Mouse (Mus musculus): ENCODE data around the gene Clasrp. TPM values are rescaled to one million over a fixed set of nuclear protein-coding genes. Genes with fewer than 3 reads are reported as not detected.
A peak's percentile ranks its signal among the peaks of the same experiment; 100 is the strongest.

Gene Clasrp
- polyA plus RNA-seq (2015; fragmentation: Nextera tagmentation; extraction: Ambion mirVana) = 51.0 and 61.5 TPM in 2 replicates

DNA sequence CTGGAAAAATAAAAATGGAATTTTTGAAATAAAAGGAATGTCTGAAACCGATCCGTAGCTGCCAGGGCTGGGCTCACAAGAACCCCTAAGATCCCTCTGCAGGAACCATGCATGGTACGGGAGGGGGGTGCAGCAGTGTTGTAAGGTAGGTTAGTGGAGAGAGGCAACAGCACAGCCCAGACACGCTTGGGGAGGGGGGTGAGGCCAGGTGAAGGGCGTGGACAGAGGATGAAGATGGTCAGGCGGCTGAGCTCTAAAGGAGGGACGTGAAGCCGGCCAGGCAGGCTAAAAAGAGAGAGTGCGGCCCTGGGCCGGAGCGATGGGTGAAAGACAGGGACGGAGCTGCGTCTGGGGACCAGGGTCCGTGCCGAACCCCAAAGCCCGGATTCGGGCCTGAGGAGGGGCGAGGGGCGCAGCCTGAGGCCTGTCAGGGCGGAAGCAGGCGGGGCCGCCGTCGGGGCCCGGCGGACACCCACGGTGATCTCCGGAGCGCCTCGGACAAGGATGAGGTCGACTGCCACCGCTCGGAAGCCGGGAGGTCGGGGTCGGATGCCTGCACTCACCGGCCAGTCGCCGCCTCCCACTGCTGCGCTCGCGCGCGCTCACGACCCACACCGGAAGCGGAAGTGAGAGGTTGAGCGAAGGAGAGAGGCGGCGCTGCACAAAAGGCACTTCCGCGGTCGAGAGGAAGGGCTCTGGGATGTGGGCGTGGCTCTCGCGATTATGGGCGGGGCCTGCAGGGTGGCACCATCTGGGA lies at the start of gene Clasrp:
TSS of gene Clasrp (minus strand) at position 638 of the 757 bp plus-strand sequence.
- H3K9ac ChIP-seq (replicated peaks) = peak within 1 kb of the TSS; percentile 99
- 1% methylated on average over 57 of the region's 57 CpGs for WGBS

DNA sequence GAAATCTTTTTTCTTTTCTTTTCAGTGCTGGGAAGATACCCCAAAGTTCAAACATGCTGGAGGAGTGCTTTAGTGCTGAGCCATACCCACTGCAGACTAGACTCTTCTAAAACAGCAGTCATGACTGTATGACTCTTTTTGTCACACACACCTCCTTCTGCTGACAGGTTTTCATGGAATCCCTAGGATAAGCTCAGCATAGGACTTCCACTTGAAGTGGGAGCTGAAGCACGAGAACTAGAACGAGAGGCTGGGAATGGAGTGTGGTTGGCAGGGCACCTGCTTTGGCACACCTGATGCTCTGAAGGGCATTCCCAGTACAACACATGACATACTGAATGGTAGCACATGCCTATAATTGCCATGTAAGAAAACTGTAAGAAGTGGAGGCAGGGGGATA lies 48.3 kb upstream of the Clasrp start:
- H3K27ac ChIP-seq (replicated peaks) = no peak overlapping the region
- 94% methylated on average over 2 of the region's 2 CpGs for WGBS
- no peaks in the 10 kb centered on the region for H3K9me3 ChIP-seq (replicated peaks)
- ATAC-seq (ENCODE audit: low FRiP score) = no peak
- no peaks in the 10 kb centered on the region for H3K27me3 ChIP-seq (replicated peaks)
- H3K4me1 ChIP-seq = no peaks in the 10 kb centered on the region
- no peak overlapping the region for H3K9ac ChIP-seq (replicated peaks)
- H3K4me3 ChIP-seq (replicated peaks) = no peak overlapping the region
- H3K36me3 ChIP-seq = peaks cover 60% of the 10 kb centered on the region
- no peak overlapping the region for H3K4me2 ChIP-seq

More for the DNA sequence above, at the start of gene Clasrp:
- no peaks in the 10 kb centered on the region for H3K9me3 ChIP-seq (replicated peaks)
- peaks cover 45% of the 10 kb centered on the region for H3K4me1 ChIP-seq
- peak; percentile 94 for ATAC-seq (ENCODE audit: low FRiP score)
- H3K27ac ChIP-seq (replicated peaks) = peak within 1 kb of the TSS; percentile 86
- H3K4me2 ChIP-seq = peak within 1 kb of the TSS; percentile 92
- H3K36me3 ChIP-seq = peaks cover 22% of the 10 kb centered on the region
- peak within 1 kb of the TSS; percentile 100 for H3K4me3 ChIP-seq (replicated peaks)
- H3K27me3 ChIP-seq (replicated peaks) = no peaks in the 10 kb centered on the region

DNA sequence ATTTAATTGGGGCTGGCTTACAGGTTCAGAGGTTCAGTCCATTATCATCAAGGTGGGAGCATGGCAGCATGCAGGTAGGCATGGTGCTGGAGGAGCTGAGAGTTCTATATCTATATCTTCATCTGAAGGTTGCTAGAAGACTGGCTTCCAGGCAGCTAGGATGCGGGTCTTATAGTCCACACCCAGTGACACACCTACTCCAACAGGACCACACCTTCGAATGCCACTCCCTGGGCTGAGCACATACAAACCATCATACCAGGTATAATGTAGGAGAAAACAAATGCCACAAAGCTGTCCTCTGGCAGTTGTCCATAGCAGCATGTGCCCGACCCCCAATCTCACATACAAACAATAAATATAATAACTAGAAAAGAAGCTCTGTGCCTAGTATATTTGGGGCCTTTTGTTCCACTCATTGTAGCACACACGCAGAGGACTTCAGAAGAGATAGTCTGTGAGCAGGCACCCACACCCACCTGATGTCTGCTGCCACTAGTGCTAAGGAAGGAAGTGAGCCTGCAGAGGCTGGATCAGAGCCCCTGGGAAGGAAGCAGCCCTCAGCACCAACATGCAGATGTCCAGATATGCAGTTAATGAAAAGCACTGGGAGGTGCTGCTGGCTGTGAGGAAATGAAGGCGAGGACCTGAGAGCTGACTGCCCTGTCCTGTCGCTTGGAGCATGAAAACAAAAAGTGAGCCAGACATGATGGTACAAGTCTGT lies 46.9 kb upstream of the Clasrp start:
- no peak for ATAC-seq (ENCODE audit: low FRiP score)
- Histone ChIP-seq H3K4me1 (no peaks in the 10 kb centered on the region), H3K9ac (replicated peaks) (no peak overlapping the region), H3K4me2 (no peak overlapping the region), H3K4me3 (replicated peaks) (no peak overlapping the region), H3K27me3 (replicated peaks) (no peaks in the 10 kb centered on the region), H3K27ac (replicated peaks) (no peak overlapping the region), H3K36me3 (peaks cover 67% of the 10 kb centered on the region), H3K9me3 (replicated peaks) (no peaks in the 10 kb centered on the region)
- WGBS = 94% methylated on average over 6 of the region's 6 CpGs

DNA sequence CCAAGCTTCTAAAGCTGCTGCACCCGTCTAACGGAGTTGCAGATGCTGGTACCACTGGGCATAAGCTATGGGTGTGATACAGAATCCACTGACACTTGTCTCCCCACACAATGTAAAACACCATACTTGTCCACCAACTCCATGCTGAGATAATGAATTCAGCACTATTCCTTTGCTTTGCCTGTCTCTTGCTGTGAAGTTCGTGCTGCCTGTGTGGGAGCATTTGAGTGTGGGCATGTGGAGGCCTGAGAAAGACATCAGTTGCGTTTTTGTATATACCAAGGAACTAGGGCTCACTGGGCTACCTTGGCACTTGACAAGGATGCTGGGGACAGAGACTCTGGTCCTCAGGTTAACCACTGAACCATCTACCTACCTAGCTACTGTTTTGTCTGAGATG lies 36.9 kb upstream of the Clasrp start:
- no peaks in the 10 kb centered on the region for H3K4me1 ChIP-seq
- WGBS = 92% methylated on average over 4 of the region's 4 CpGs

DNA sequence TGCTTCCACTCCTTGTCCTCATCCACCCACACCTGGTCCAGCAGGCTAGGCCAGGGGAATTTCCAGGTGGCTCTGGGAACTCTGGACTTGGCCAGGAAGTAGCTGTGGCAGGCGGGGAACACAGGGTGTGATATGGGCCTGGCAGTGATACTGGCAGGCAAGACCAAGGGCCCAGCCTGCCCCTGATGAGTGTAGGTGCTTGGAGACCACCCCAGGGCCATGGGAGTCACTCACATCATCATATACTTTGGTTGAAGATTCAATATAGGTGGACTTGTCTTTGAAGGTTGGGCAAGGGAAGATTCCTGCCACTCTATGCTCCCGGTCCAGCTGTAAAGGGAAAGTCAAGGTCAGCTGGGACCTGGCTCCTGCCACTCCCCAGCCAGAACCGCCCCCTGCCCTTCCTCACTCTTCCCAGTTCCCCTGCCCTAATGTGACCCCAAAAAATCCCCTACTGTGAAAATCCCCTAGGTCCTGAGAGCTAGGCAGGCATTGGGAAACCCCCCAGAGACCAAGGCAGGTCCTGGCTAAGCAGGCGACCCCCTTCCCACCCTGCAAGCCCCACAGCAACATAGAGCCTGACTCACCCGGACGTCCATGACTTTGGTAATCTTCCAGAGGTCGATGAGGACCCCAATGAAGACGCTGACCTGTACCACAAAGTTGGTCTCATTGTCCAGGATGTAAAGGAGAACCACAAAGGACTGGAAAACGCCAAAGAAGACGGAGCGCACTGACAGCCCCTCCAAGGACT lies 31.0 kb upstream of the Clasrp start:
- no peak overlapping the region for H3K9ac ChIP-seq (replicated peaks)
- no peak overlapping the region for H3K4me2 ChIP-seq
- H3K36me3 ChIP-seq = peaks cover 85% of the 10 kb centered on the region
- ATAC-seq (ENCODE audit: low FRiP score) = no peak
- H3K27ac ChIP-seq (replicated peaks) = no peak overlapping the region
- H3K27me3 ChIP-seq (replicated peaks) = no peaks in the 10 kb centered on the region
- H3K9me3 ChIP-seq (replicated peaks) = no peaks in the 10 kb centered on the region
- no peak overlapping the region for H3K4me3 ChIP-seq (replicated peaks)
- WGBS = 93% methylated on average over 11 of the region's 11 CpGs
- H3K4me1 ChIP-seq = no peaks in the 10 kb centered on the region

More for the DNA sequence above, 36.9 kb upstream of the Clasrp start:
- H3K27ac ChIP-seq (replicated peaks) = no peak overlapping the region
- H3K27me3 ChIP-seq (replicated peaks) = no peaks in the 10 kb centered on the region
- H3K9me3 ChIP-seq (replicated peaks) = no peaks in the 10 kb centered on the region
- no peak overlapping the region for H3K4me3 ChIP-seq (replicated peaks)
- no peak for ATAC-seq (ENCODE audit: low FRiP score)
- H3K9ac ChIP-seq (replicated peaks) = no peak overlapping the region
- no peak overlapping the region for H3K4me2 ChIP-seq
- H3K36me3 ChIP-seq = peaks cover 97% of the 10 kb centered on the region

DNA sequence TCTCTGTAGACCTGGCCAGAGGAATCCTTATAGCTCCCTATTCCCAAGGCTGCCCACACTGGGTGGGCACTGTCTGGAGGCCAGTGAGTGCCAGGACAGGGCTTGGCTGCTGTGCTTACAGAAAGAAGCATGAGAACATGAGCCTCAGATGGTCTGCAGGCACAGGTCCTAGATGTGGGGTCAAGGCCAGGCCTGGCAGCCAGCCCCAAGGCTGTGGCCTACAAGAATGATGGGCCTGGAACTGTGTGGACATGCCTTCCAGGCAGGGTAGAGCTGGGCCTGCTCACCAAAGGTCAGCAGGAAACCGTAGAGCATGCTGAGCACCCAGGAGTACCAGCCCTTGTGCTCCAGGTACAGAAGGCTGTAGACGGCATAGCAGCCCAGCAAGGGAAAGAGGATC lies 30.3 kb upstream of the Clasrp start:
- 72% methylated on average over 2 of the region's 2 CpGs for WGBS
- Histone ChIP-seq H3K36me3 (peaks cover 78% of the 10 kb centered on the region), H3K27ac (replicated peaks) (no peak overlapping the region), H3K9me3 (replicated peaks) (no peaks in the 10 kb centered on the region), H3K27me3 (replicated peaks) (no peaks in the 10 kb centered on the region), H3K4me2 (no peak overlapping the region), H3K4me3 (replicated peaks) (no peak overlapping the region), H3K9ac (replicated peaks) (no peak overlapping the region), H3K4me1 (peaks cover 5% of the 10 kb centered on the region; the same call in 1 of the 2 replicates)
- no peak for ATAC-seq (ENCODE audit: low FRiP score)

DNA sequence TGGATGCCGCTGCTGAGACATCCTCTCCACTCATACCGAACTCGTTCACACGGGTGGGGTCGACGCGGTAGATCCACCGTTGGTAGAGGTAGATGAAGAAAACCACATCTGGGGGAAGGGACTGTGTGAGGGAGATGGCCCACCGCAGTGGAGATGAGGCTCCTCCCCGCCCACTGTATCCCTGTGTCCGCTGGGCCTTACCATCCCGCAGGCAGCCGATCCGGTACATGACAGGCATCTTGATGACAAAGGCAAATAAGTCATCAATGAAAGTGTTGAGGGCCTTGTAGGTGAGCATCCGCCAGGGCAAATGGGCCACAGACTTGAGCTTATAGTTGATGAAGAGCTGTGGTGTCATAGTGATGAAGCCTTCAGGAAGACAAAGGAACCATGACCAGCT lies 29.6 kb upstream of the Clasrp start:
- WGBS = 92% methylated on average over 15 of the region's 15 CpGs

DNA sequence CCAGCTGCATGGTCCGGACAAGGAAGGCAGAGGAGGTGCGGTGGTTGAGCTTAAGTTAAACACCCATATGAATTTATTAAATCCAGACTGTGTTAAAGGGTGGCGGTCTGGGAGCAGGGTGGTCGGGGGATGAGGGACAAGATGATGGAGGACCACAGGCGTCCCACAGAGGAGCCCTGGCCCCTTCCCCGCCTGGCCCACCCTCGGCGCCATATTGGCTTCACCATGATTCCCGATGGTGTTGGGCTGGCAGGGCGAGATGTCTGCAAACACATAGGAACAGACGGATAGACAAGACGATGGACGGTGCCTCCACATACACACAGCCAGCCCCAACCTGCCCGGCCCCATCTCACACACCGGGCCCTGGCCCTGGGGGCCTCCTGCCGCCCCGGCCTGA lies 28.9 kb upstream of the Clasrp start:
- H3K27me3 ChIP-seq (replicated peaks) = no peaks in the 10 kb centered on the region
- no peaks in the 10 kb centered on the region for H3K9me3 ChIP-seq (replicated peaks)
- H3K4me2 ChIP-seq = no peak overlapping the region
- ATAC-seq (ENCODE audit: low FRiP score) = no peak
- no peak overlapping the region for H3K9ac ChIP-seq (replicated peaks)
- 94% methylated on average over 17 of the region's 17 CpGs for WGBS
- H3K4me1 ChIP-seq = peaks cover 9% of the 10 kb centered on the region
- H3K27ac ChIP-seq (replicated peaks) = no peak overlapping the region
- peaks cover 64% of the 10 kb centered on the region for H3K36me3 ChIP-seq
- no peak overlapping the region for H3K4me3 ChIP-seq (replicated peaks)

More for the DNA sequence above, 29.6 kb upstream of the Clasrp start:
- Histone ChIP-seq H3K4me2 (no peak overlapping the region), H3K9me3 (replicated peaks) (no peaks in the 10 kb centered on the region), H3K4me3 (replicated peaks) (no peak overlapping the region), H3K9ac (replicated peaks) (no peak overlapping the region), H3K27me3 (replicated peaks) (no peaks in the 10 kb centered on the region), H3K27ac (replicated peaks) (no peak overlapping the region), H3K4me1 (peaks cover 7% of the 10 kb centered on the region; the same call in 1 of the 2 replicates), H3K36me3 (peaks cover 71% of the 10 kb centered on the region)
- ATAC-seq (ENCODE audit: low FRiP score) = no peak

DNA sequence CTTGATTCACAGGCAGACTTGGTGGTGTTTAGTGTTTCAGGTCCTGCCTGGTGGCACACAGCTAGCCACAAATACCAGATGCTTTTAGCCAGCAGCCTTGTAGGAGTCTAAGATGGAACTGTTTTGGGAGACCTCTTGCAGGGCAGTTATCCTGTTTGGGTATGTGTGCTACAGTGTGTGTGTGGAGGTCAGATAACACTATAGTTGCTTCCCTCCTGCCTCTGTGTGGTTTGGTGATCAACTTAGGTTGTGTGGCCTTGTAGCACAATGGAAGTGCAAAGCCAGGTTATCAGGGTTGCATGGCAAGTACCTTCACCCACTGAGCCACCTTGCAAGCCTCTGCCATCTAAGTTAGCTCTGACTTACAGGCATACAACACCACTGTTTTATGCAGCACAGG lies 28.4 kb upstream of the Clasrp start:
- H3K4me3 ChIP-seq (replicated peaks) = no peak overlapping the region
- peaks cover 12% of the 10 kb centered on the region for H3K4me1 ChIP-seq
- H3K27ac ChIP-seq (replicated peaks) = no peak overlapping the region
- no peak overlapping the region for H3K4me2 ChIP-seq
- peaks cover 60% of the 10 kb centered on the region for H3K36me3 ChIP-seq
- ATAC-seq (ENCODE audit: low FRiP score) = no peak
- no peaks in the 10 kb centered on the region for H3K27me3 ChIP-seq (replicated peaks)
- no peak overlapping the region for H3K9ac ChIP-seq (replicated peaks)
- H3K9me3 ChIP-seq (replicated peaks) = no peaks in the 10 kb centered on the region

DNA sequence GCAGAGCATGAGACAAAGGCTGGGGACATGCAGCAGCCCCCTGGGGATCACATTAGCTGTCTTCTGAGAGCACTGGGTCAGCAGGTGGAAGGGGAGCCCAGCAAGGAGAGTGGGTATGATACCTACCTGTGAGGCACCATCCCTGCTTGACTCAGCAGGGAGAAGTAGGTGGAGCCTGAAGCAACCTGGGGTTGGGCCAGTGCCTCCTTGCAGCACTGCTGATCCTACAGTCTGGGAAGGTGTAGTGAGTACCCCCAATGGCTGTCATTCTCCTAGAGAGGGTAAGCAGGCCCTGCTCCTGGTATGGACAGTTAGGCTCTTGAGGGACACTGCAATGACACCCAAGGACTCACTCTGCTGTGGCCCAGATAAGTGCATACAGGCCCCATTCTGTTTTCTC lies 28.0 kb upstream of the Clasrp start:
- H3K9me3 ChIP-seq (replicated peaks) = no peaks in the 10 kb centered on the region
- no peak overlapping the region for H3K9ac ChIP-seq (replicated peaks)
- no peak overlapping the region for H3K27ac ChIP-seq (replicated peaks)
- H3K27me3 ChIP-seq (replicated peaks) = no peaks in the 10 kb centered on the region
- peaks cover 55% of the 10 kb centered on the region for H3K36me3 ChIP-seq
- H3K4me1 ChIP-seq = peaks cover 12% of the 10 kb centered on the region
- no peak overlapping the region for H3K4me2 ChIP-seq
- ATAC-seq (ENCODE audit: low FRiP score) = no peak
- no peak overlapping the region for H3K4me3 ChIP-seq (replicated peaks)

DNA sequence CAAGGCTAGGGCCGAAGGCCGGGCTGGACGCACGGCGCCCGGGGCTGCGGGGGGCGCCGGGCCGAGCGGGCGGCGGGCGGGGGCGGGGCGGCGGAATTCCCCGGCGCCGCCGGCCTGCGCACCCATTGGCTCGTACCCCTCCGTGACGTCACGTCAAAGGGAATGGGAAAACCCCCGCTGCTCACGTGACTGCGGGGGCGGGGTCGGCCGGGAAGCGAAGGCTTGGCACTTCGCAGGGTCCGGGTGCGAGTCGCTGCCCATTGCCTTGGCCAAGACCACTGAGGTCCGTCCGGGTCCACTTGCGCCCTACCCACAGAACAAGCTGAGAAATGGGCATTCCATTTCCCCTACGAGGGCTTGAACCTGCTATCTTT lies 25.1 kb upstream of the Clasrp start, which contains the start of gene Relb:
TSS of gene Relb (minus strand) at position 78 of the 374 bp plus-strand sequence.
- 1% methylated on average over 23 of the region's 41 CpGs for WGBS

More for the DNA sequence above, 25.1 kb upstream of the Clasrp start, which contains the start of gene Relb:
- H3K36me3 ChIP-seq = peaks cover 26% of the 10 kb centered on the region
- peak within 1 kb of the TSS; percentile 72 for H3K4me3 ChIP-seq (replicated peaks)
- peaks cover 12% of the 10 kb centered on the region for H3K4me1 ChIP-seq
- ATAC-seq (ENCODE audit: low FRiP score) = peak; percentile 83
- H3K9me3 ChIP-seq (replicated peaks) = no peaks in the 10 kb centered on the region
- H3K27me3 ChIP-seq (replicated peaks) = 0 out of 2 replicates have a peak, but pooled peaks cover 2% of the 10 kb centered on the region
- peak within 1 kb of the TSS; percentile 76 for H3K4me2 ChIP-seq
- peak within 1 kb of the TSS; percentile 82 for H3K27ac ChIP-seq (replicated peaks)
- peak within 1 kb of the TSS; percentile 44 for H3K9ac ChIP-seq (replicated peaks)
